Mouse (Mus musculus) mesoderm, embryonic 11.5 days (tissue): ENCODE data around the gene F11.

Experiments
- DNase-seq: peaks from one replicate; pipeline ENCODE4 v3.0.0-alpha.2; 2012; ENCODE audit warnings: low read depth, low spot score

F11 gene

DNA sequence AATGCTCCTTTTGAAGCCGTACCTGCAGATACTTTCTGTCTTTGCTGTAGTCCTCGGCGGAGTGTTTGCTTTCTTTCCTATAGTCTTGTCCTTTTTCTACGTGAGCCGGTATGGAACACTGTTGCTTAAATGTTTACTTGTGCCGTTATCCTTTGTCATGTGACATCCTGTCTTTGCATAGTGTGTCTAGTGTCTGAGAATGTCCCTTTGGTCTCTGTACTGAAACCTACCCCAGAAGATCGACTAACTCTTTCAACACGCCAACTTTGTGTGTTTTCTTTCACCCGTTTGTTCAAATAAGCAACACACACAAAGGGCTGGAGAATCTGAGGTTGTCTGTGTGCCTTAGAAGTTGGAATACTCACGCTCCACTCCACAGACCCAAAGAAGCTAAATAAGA, at the start of gene F11:
TSS of gene F11 (minus strand) at position 112 of the 400 bp plus-strand sequence.
- no peak for DNase-seq

- DNase-seq, result no peak
Measured at GRCm38 (mm10) chr8:45310967-45311366, 49.1 kb upstream of the F11 start.

DNA sequence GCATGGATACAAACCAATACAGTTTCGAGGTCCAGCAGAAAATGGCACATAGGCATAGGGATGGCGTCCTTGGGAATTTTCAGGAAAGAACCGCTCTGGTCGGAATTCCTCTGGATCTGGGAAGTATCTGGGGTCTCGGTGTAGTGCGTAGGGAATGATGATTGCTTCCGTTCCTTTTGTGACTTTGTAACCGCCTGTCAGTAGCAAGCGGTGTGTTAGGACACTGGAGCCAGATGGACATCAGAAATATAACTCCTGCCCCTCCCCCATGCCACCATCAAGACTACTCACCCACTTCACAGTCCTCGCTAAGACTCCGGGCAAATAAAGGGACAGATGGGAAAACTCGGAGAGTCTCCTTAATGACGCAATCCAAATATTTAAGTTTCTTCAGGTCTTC, 46.5 kb upstream of the F11 start, which contains the start of gene Gm45753:
TSS of gene Gm45753 (minus strand) at position 101 of the 400 bp plus-strand sequence.
- no peak for DNase-seq

DNA sequence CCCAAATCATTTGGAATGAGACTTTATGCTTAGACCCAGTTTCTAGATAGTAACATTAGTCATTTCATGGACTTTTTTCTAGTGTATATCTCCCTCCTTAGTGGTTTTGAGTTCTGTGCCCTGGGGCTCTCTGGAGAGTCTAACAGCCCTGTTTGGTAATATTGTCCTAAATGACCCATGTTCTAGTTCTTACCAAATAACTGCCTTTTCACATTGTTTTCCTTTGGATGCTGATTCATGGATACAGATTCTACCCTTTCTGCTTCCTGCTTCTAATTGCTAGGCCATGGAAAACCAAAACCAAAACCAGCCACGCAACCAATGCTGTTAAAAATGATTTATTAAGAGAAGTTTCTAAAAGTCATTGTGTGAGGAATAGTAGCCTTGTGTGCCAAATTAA, 43.6 kb upstream of the F11 start:
- DNase-seq, result no peak

DNA sequence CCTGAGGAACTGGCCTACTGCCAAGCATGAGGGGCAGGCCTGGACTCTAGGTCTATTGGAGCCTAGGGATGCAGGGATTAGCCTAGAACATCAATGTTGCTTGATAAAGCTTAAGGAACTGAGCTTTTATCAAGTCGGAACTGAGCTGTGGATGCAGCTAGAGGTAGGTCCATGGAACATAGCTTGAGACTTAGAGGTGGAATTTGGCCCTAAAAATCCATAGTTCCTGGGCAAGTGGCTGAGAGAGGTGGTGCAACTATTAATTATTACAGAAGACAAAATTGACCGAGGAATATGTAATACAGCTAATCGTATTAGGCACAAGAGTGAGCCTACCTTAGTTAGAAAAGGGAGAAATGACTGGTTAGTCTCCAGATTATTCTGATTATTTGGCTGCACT, 42.5 kb upstream of the F11 start:
- no peak for DNase-seq

DNA sequence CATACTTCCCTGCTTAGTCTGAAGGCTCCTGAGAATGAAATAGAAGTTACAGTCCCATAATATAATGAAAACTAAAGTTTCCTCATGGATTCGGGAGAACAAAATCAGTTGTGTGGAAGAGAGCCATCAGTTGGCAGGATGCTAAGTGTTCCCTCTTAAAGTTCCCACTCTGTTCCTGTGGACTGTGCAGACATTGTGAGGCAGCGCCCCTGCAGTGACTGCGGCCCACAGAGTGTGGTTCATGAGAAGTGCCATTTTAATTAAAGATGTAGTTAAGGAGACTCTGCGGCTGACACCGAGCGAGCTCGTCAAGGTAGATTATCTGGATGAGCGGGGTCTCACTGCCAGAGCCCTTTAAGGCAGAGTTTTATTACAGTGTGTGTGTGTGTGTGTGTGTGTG, 40.6 kb upstream of the F11 start:
- DNase-seq, result no peak

DNA sequence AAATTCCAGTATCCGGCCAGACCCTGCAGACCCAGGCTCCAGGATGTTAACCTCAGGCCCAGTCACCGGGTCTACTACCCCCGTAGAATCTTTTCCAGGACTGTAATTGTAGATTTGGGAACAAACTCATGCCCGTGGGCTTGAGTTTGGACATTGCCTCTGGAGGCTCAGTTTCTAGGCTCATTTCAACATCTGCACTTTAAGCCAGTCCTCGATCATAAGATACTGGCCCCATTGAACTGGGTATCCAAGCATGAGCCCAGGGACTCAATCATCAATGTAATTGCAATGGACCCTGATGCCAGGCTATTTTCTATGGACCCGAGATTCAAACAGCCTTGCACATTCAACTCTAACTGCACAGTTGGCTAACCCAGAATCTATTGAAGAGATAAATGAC, 33.4 kb upstream of the F11 start:
- DNase-seq, result no peak

DNA sequence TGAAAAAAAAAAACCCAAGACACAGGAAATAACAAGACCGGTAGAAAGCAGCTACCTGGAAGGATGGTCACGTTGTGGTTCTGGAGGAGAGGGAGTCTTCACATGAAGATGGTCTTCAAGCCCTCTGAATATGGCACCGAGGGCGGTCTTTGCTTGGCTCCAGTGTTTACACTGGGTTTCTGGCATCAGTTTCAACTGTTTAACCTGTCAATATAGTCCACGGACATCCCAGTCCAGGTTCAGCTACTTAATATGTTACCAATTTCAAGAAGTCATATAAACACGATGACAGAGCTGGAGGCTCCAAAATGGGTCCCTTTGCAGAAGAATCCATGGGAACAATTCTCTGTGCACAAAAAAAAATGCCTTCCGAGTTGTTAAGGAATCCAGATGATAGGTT, 32.9 kb upstream of the F11 start, which contains the start of gene Klkb1:
TSS of gene Klkb1 (minus strand) at position 173 of the 400 bp plus-strand sequence.
- no peak for DNase-seq

- DNase-seq, result no peak
Measured at GRCm38 (mm10) chr8:45291790-45292189, 30.0 kb upstream of the F11 start.

- no peak for DNase-seq
Measured at GRCm38 (mm10) chr8:45281630-45282029, 19.8 kb upstream of the F11 start.

GRCm38 (mm10) chr8:45277453-45277852, 15.6 kb upstream of the F11 start:
- DNase-seq, result no peak

DNA sequence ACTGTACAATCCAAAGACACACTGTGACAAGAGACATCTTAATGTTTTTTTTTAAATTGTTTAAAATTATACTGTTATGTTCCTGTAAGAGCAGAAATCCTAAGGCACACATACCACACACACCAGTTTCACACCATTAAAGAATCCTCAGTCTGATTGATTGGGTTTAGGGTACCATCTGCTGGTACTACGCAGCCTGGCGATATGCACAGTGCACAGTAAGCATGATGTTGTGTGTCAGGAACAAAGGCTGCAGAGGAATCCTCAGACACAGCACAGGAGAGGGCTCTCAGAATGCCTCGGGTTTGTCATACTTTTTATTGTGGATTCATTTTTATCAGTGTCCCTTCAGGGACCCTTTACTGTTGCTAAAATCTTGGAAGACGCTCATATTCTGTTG, 12.5 kb upstream of the F11 start:
- DNase-seq, result no peak

DNA sequence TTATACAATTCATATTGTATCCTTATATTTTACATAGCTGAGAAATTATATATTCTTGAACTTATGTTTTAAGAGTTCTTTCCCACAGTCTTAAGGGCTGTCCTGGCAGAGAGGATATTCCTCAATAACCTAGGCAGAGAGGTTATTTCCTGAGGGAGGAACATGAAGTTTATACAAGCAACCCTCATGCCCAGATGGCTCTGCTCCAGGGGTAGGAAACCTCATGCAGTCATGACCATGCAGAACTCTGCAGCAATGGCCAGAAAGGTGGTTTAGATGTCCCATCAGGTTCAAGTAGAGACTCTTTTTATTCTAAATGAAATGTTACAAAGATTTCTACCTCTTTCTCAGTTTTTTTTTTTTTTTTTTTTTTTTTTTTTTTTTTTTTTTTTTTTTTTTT, 7.2 kb upstream of the F11 start:
- no peak for DNase-seq

- DNase-seq, result no peak
Measured at GRCm38 (mm10) chr8:45268485-45268884, 6.7 kb upstream of the F11 start.

- no peak for DNase-seq
Measured at GRCm38 (mm10) chr8:45267611-45268391, 6.0 kb upstream of the F11 start.

- no peak for DNase-seq
Measured at GRCm38 (mm10) chr8:45266993-45267392, 5.2 kb upstream of the F11 start.

DNA sequence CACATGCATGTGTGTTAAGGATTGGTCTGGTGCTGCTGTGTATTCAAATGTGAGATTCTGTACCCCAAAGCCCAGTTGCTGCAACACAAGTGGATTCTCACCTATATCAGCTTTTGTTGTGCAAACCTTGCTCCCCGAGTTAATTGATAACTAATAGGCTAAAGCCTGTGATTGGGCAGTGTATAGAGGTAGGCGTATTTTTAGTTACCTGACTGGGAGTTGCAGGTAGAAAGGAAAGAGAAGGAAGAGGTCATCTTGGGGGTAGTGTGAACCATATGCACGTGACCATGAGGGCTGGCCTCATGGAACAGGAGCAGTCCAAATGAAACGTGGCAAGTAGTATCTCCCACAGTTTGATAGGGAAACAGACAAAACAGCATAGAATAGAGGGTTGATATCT, 3.1 kb upstream of the F11 start:
- no peak for DNase-seq

- no peak for DNase-seq
Measured at GRCm38 (mm10) chr8:45262851-45263250, 1.0 kb upstream of the F11 start.

- no peak for DNase-seq
Measured at GRCm38 (mm10) chr8:45258421-45258820, 3.4 kb downstream of the F11 start.

- DNase-seq, result no peak
Measured at GRCm38 (mm10) chr8:45255040-45255439, 6.8 kb downstream of the F11 start.

GRCm38 (mm10) chr8:45254194-45254842, 7.5 kb downstream of the F11 start:
- no peak for DNase-seq

GRCm38 (mm10) chr8:45253586-45253985, 8.2 kb downstream of the F11 start:
- no peak for DNase-seq

DNA sequence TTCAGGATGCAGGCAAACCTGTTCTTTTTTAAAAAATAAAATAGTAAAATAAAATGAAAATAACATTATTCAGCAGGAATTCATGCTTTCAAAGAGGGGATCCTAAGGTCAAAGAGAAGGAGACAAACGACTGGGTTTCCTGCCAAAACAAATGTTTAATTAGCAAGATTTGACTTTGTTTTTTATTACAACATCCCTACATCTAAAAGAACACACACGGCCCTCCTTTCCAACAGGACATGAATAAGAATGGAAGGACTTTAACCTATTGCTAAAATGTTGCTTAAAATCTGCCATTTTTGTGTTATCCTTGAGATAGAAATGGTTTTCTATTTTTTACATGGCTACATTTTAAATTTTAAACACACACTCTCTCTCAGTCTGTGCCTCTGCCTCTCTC, 8.7 kb downstream of the F11 start:
- DNase-seq, result no peak
